Mouse (Mus musculus) CH12.LX (cell line): ENCODE measurements around the gene Fam102b. TPM values are rescaled to one million over a fixed set of nuclear protein-coding genes. Genes with fewer than 3 reads are reported as not detected.

ENCODE experiments used
- DNase-seq: peaks from one replicate; pipeline ENCODE4 v3.0.0-alpha.2; 2013; ENCODE audit errors: extremely low read depth
- H3K27ac ChIP-seq: 2 replicates; pipeline ENCODE4 v1.5.1; 2012; ENCODE audit warnings: low read depth, mild to moderate bottlenecking, control low read depth, moderate library complexity; ENCODE audit not compliant: insufficient read depth
- H3K27me3 ChIP-seq: replicated peaks from 2 replicates; pipeline ENCODE3; 2012; ENCODE audit warnings: inconsistent platforms
- H3K36me3 ChIP-seq, 2 experiments: replicated peaks in 1 of 2; 2 replicates each; pipeline versions ENCODE3 to v1.6.1; 2012; ENCODE audit warnings: inconsistent platforms in 1 of 2, low read length in 1 of 2, mild to moderate bottlenecking in 1 of 2, mixed read lengths in 1 of 2, moderate library complexity in 1 of 2; ENCODE audit not compliant: control insufficient read depth in 1 of 2, insufficient read depth in 1 of 2
- H3K4me1 ChIP-seq, 2 experiments: 2 replicates each; pipeline ENCODE4 v1.6.1; 2012; ENCODE audit warnings: inconsistent platforms in 1 of 2, moderate library complexity in 1 of 2; ENCODE audit not compliant: insufficient read depth in 2 of 2, control insufficient read depth in 1 of 2
- H3K4me2 ChIP-seq: 2 replicates; pipeline ENCODE4 v1.6.1; 2012; ENCODE audit warnings: low read depth, mild to moderate bottlenecking, control low read depth; ENCODE audit not compliant: poor library complexity, insufficient read depth, severe bottlenecking
- H3K4me3 ChIP-seq, 3 experiments: fragments of 150-350 bp in 1 of 3; sonication (generic) in 1 of 3; replicated peaks in 1 of 3; 2 replicates each; pipeline versions ENCODE3 to v1.5.1; 2011 to 2012; ENCODE audit warnings: low read depth in 2 of 3, low read length in 2 of 3, mild to moderate bottlenecking in 2 of 3, moderate library complexity in 2 of 3, control low read depth in 1 of 3, improper control_type of control experiment in 1 of 3, inconsistent platforms in 1 of 3, mixed read lengths in 1 of 3; ENCODE audit not compliant: poor library complexity in 1 of 3
- H3K79me2 ChIP-seq: replicated peaks from 2 replicates; pipeline ENCODE4 v1.6.1; 2012; ENCODE audit warnings: mild to moderate bottlenecking, moderate library complexity; ENCODE audit not compliant: control insufficient read depth, poor library complexity, insufficient read depth, severe bottlenecking; ENCODE audit errors: extremely low read depth
- H3K9ac ChIP-seq: 2 replicates; pipeline ENCODE4 v1.6.1; 2012; ENCODE audit warnings: low read depth, mild to moderate bottlenecking, control low read depth, moderate library complexity; ENCODE audit not compliant: insufficient read depth
- H3K9me3 ChIP-seq: replicated peaks from 2 replicates; pipeline ENCODE3; 2012; ENCODE audit warnings: low read length, inconsistent platforms, mixed read lengths
- BHLHE40 ChIP-seq: IDR thresholded peaks from 2 replicates; pipeline ENCODE4 v1.6.1; 2011; ENCODE audit warnings: mild to moderate bottlenecking, low read depth, low read length, improper control_type of control experiment
- CHD1 ChIP-seq: IDR thresholded peaks from 2 replicates; pipeline ENCODE4 v1.6.1; 2012; ENCODE audit warnings: low read depth, low read length, improper control_type of control experiment, inconsistent platforms
- CHD2 ChIP-seq: IDR thresholded peaks from 2 replicates; pipeline ENCODE4 v1.6.1; 2011; ENCODE audit warnings: low read length, improper control_type of control experiment
- CTCF ChIP-seq, 2 experiments: IDR thresholded peaks in 1 of 2; conservative IDR thresholded peaks in 1 of 2; 2 replicates each; pipeline ENCODE4 v1.5.1; 2011 to 2012; ENCODE audit warnings: low read depth in 2 of 2, low read length in 2 of 2, improper control_type of control experiment in 1 of 2, inconsistent platforms in 1 of 2, mild to moderate bottlenecking in 1 of 2, moderate library complexity in 1 of 2
- E2F4 ChIP-seq: IDR thresholded peaks from 2 replicates; pipeline ENCODE4 v1.6.1; 2011; ENCODE audit warnings: low read depth, low read length, improper control_type of control experiment; ENCODE audit not compliant: insufficient replicate concordance
- ELF1 ChIP-seq: IDR thresholded peaks from 2 replicates; pipeline ENCODE4 v1.6.1; 2014; ENCODE audit warnings: low read depth, mild to moderate bottlenecking, inconsistent platforms, low read length, improper control_type of control experiment
- EP300 ChIP-seq: IDR thresholded peaks from 2 replicates; pipeline ENCODE4 v1.6.1; 2011; ENCODE audit warnings: low read length, improper control_type of control experiment
- ETS1 ChIP-seq: conservative IDR thresholded peaks from 2 replicates; pipeline ENCODE4 v1.6.1; 2012; ENCODE audit warnings: low read depth, mild to moderate bottlenecking, inconsistent platforms, low read length, improper control_type of control experiment, moderate library complexity
- GABPA ChIP-seq: IDR thresholded peaks from 2 replicates; pipeline ENCODE4 v1.6.1; 2012; ENCODE audit warnings: low read depth, low read length, improper control_type of control experiment, inconsistent platforms; ENCODE audit not compliant: insufficient replicate concordance
- HCFC1 ChIP-seq: IDR thresholded peaks from 2 replicates; pipeline ENCODE4 v1.6.1; 2012; ENCODE audit warnings: low read depth, mild to moderate bottlenecking, inconsistent platforms, low read length, improper control_type of control experiment
- IRF4 ChIP-seq: IDR thresholded peaks from 2 replicates; pipeline ENCODE4 v1.6.1; 2014; ENCODE audit warnings: low read depth, mild to moderate bottlenecking, inconsistent platforms, low read length, improper control_type of control experiment
- JUN ChIP-seq: IDR thresholded peaks from 2 replicates; pipeline ENCODE4 v1.6.1; 2011; ENCODE audit warnings: low read depth, mild to moderate bottlenecking, low read length, improper control_type of control experiment, moderate library complexity; ENCODE audit not compliant: insufficient read depth
- JUND ChIP-seq: conservative IDR thresholded peaks from 2 replicates; pipeline ENCODE4 v1.6.1; 2011; ENCODE audit warnings: low read depth, low read length, improper control_type of control experiment
- KAT2A ChIP-seq: IDR thresholded peaks from 2 replicates; pipeline ENCODE4 v1.6.1; 2012; ENCODE audit warnings: low read length, improper control_type of control experiment, inconsistent platforms; ENCODE audit not compliant: insufficient replicate concordance
- MAFK ChIP-seq: IDR thresholded peaks from 2 replicates; pipeline ENCODE4 v1.6.1; 2011; ENCODE audit warnings: low read length, improper control_type of control experiment; ENCODE audit not compliant: insufficient replicate concordance
- MAX ChIP-seq: IDR thresholded peaks from 2 replicates; pipeline ENCODE4 v1.6.1; 2011; ENCODE audit warnings: low read length, improper control_type of control experiment
- MAZ ChIP-seq: IDR thresholded peaks from 2 replicates; pipeline ENCODE4 v1.6.1; 2012; ENCODE audit warnings: low read depth, mild to moderate bottlenecking, inconsistent platforms, low read length, improper control_type of control experiment, moderate library complexity
- MEF2A ChIP-seq: IDR thresholded peaks from 2 replicates; pipeline ENCODE4 v1.6.1; 2014; ENCODE audit warnings: low read depth, mild to moderate bottlenecking, inconsistent platforms, low read length, improper control_type of control experiment, borderline replicate concordance
- MXI1 ChIP-seq: IDR thresholded peaks from 2 replicates; pipeline ENCODE4 v1.6.1; 2011; ENCODE audit warnings: mild to moderate bottlenecking, low read depth, low read length, improper control_type of control experiment
- MYC ChIP-seq: IDR thresholded peaks from 2 replicates; pipeline ENCODE4 v1.6.1; 2011; ENCODE audit warnings: low read depth, mild to moderate bottlenecking, improper control_type of control experiment, low read length
- NELFE ChIP-seq: IDR thresholded peaks from 2 replicates; pipeline ENCODE4 v1.6.1; 2011; ENCODE audit warnings: low read depth, low read length, improper control_type of control experiment
- NRF1 ChIP-seq: IDR thresholded peaks from 2 replicates; pipeline ENCODE4 v1.6.1; 2014; ENCODE audit warnings: low read depth, mild to moderate bottlenecking, inconsistent platforms, low read length, improper control_type of control experiment, moderate library complexity
- PAX5 ChIP-seq: IDR thresholded peaks from 2 replicates; pipeline ENCODE4 v1.6.1; 2012; ENCODE audit warnings: low read length, inconsistent platforms, mixed read lengths
- POLR2A ChIP-seq: IDR thresholded peaks from 2 replicates; pipeline ENCODE4 v1.6.1; 2011; ENCODE audit warnings: low read depth, mild to moderate bottlenecking, improper control_type of control experiment, low read length
- POLR2AphosphoS2 ChIP-seq: IDR thresholded peaks from 2 replicates; pipeline ENCODE4 v1.6.1; 2011; ENCODE audit warnings: low read depth, low read length, improper control_type of control experiment
- RAD21 ChIP-seq: IDR thresholded peaks from 2 replicates; pipeline ENCODE4 v1.6.1; 2011; ENCODE audit warnings: low read depth, mild to moderate bottlenecking, low read length, improper control_type of control experiment, moderate library complexity
- RCOR1 ChIP-seq: conservative IDR thresholded peaks from 2 replicates; pipeline ENCODE4 v1.6.1; 2012; ENCODE audit warnings: low read depth, mild to moderate bottlenecking, inconsistent platforms, low read length, improper control_type of control experiment
- SIN3A ChIP-seq: IDR thresholded peaks from 2 replicates; pipeline ENCODE4 v1.6.1; 2012; ENCODE audit warnings: low read length, improper control_type of control experiment, inconsistent platforms
- SMC3 ChIP-seq: IDR thresholded peaks from 2 replicates; pipeline ENCODE4 v1.6.1; 2011; ENCODE audit warnings: low read depth, low read length, improper control_type of control experiment
- TBP ChIP-seq: conservative IDR thresholded peaks from 2 replicates; pipeline ENCODE4 v1.6.1; 2011; ENCODE audit warnings: low read depth, low read length, improper control_type of control experiment
- TCF12 ChIP-seq: IDR thresholded peaks from 2 replicates; pipeline ENCODE4 v1.6.1; 2014; ENCODE audit warnings: low read depth, mild to moderate bottlenecking, inconsistent platforms, low read length, improper control_type of control experiment
- UBTF ChIP-seq: IDR thresholded peaks from 2 replicates; pipeline ENCODE4 v1.6.1; 2012; ENCODE audit warnings: low read depth, mild to moderate bottlenecking, inconsistent platforms, low read length, improper control_type of control experiment, moderate library complexity
- USF1 ChIP-seq: IDR thresholded peaks from 2 replicates; pipeline ENCODE4 v1.6.1; 2014; ENCODE audit warnings: low read depth, mild to moderate bottlenecking, inconsistent platforms, low read length, improper control_type of control experiment
- USF2 ChIP-seq: conservative IDR thresholded peaks from 2 replicates; pipeline ENCODE4 v1.6.1; 2011; ENCODE audit warnings: low read depth, low read length, improper control_type of control experiment
- ZC3H11A ChIP-seq: IDR thresholded peaks from 2 replicates; pipeline ENCODE4 v1.6.1; 2012; ENCODE audit warnings: low read depth, mild to moderate bottlenecking, inconsistent platforms, low read length, improper control_type of control experiment
- ZKSCAN1 ChIP-seq: IDR thresholded peaks from 2 replicates; pipeline ENCODE4 v1.6.1; 2012; ENCODE audit warnings: low read depth, inconsistent platforms, low read length, improper control_type of control experiment, borderline replicate concordance
- ZMIZ1 ChIP-seq: IDR thresholded peaks from 2 replicates; pipeline ENCODE4 v1.6.1; 2012; ENCODE audit warnings: low read depth, mild to moderate bottlenecking, inconsistent platforms, low read length, improper control_type of control experiment
- ZNF384 ChIP-seq: IDR thresholded peaks from 2 replicates; pipeline ENCODE4 v1.6.1; 2012; ENCODE audit warnings: low read depth, low read length, improper control_type of control experiment, inconsistent platforms
- dilution Hi-C: fragments of 300-500 bp; cut with MboI; formaldehyde crosslinking; loops from 2 replicates; pipeline ENCODE4 v1.14.3; 2020; ENCODE audit warnings: low sequenced_read_pairs; ENCODE audit not compliant: extremely low pct_unique_long_range_greater_than_20kb, extremely low pct_ligation_motif_present
- in situ Hi-C: fragments of 300-500 bp; cut with MboI; formaldehyde crosslinking; loops from 3 replicates; pipeline ENCODE4 v1.14.3; 2019; ENCODE audit warnings: low sequenced_read_pairs, low pct_ligation_motif_present, low pct_unique_long_range_greater_than_20kb, mixed read lengths
- polyA plus RNA-seq: library from polyadenylated mRNA; unstranded; fragments of >175 nt; gene quantifications from 2 replicates; pipeline ENCODE4 v1.2.1, GENCODE M21; 2012; ENCODE audit warnings: low read depth; ENCODE audit not compliant: insufficient read length
- total RNA-seq, 2 experiments: library from RNA; depleted of rRNA; stranded (reverse); fragments of 300-350 nt in 1 of 2; fragments of >200 nt in 1 of 2; gene quantifications; 2 replicates each; pipeline ENCODE4 v1.2.3; 2012 to 2014

Gene Fam102b
- total RNA-seq (2012; rRNA removed) (2.6 and 2.8 TPM in 2 replicates), total RNA-seq (2014; rRNA removed) (6.2 and 7.1 TPM in 2 replicates), polyA plus RNA-seq (3.6 and 4.3 TPM in 2 replicates)

DNA sequence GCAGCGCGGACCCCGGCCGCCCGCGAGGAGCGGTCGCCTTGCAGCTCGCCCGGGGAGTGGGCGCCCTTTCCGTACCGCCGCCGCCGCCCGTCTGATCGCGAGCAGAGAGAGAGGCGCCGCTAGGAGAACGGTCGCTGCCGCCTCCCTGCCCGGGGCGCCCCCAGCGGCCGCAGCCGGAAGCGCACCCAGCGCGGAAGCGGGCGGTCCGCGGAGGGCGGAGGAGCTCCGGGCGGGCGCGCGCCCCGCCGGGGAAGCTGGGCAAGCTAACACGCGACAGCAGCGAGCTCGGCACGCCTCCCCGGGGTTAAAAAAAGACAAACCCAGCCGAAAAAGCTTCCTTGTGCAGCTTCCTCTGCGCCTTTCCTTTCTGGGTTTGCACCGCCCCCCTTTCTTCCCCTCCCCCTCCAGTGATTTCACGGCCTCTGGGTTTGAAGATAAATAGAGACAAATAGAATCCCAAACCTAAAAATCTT, at the start of gene Fam102b:
TSS of gene Fam102b (minus strand) at position 93 of the 473 bp plus-strand sequence.
- peak; percentile 89 for DNase-seq
- Histone ChIP-seq H3K36me3 (peaks cover 0 to 5% of the 10 kb centered on the region in 2 experiments), H3K4me2 (peak within 1 kb of the TSS; percentile 76), H3K27ac (no peak within 1 kb of the TSS), H3K9ac (peak within 1 kb of the TSS; percentile 63), H3K4me3 (peak within 1 kb of the TSS; percentile 45 to 58 (median 54)), H3K27me3 (no peaks in the 10 kb centered on the region), H3K4me1 (peaks cover 0 to 20% of the 10 kb centered on the region in 2 experiments; a peak in 2 of 4 replicates), H3K9me3 (no peaks in the 10 kb centered on the region), H3K79me2 (no peaks in the 10 kb centered on the region)
- dilution Hi-C loops (no loop called here), in situ Hi-C loops (no loop called here)
- peak; percentile 87 for TF ChIP-seq MEF2A
- TF ChIP-seq MAFK = no peak
- TF ChIP-seq ETS1 = no peak; the same call in 1 of the 2 replicates
- peak; percentile 68 for TF ChIP-seq ZNF384
- TF ChIP-seq RAD21 = no peak; the same call in none of the 2 replicates
- TF ChIP-seq ELF1 = peak; percentile 91
- no peak for TF ChIP-seq PAX5
- TF ChIP-seq ZC3H11A = no peak
- peak; percentile 53; the same call in 1 of the 2 replicates for TF ChIP-seq TCF12
- peak; percentile 58; the same call in 1 of the 2 replicates for TF ChIP-seq MAX
- TF ChIP-seq CHD1 = 0 out of 2 replicates have a peak, but pooled peaks have one; percentile 22
- TF ChIP-seq ZKSCAN1 = no peak
- peak; percentile 47 for TF ChIP-seq NRF1
- peak; percentile 30; the same call in 1 of the 2 replicates for TF ChIP-seq IRF4
- TF ChIP-seq MAZ = no peak; the same call in 1 of the 2 replicates
- no peak for TF ChIP-seq JUND
- peak; percentile 86 for TF ChIP-seq MXI1
- peak; percentile 74; the same call in 1 of the 2 replicates for TF ChIP-seq CHD2
- TF ChIP-seq KAT2A = no peak
- TF ChIP-seq HCFC1 = no peak; the same call in 1 of the 2 replicates
- TF ChIP-seq MYC = peak; percentile 65; the same call in 1 of the 2 replicates
- TF ChIP-seq UBTF = peak; percentile 83; the same call in 1 of the 2 replicates
- TF ChIP-seq ZMIZ1 = 0 out of 2 replicates have a peak, but pooled peaks have one; percentile 45
- peak in 1 of 2 experiments; percentile 83; a peak in 2 of 4 replicates for TF ChIP-seq CTCF (conservative IDR thresholded peaks at IDR 0.05 in 1 of 2, IDR thresholded peaks at IDR 0.05 in 1 of 2; ENCODE audit: low read depth in 2 of 2, low read length in 2 of 2)
- no peak for TF ChIP-seq JUN
- TF ChIP-seq RCOR1 = no peak
- TF ChIP-seq USF2 = no peak
- 0 out of 2 replicates have a peak, but pooled peaks have one; percentile 23 for TF ChIP-seq TBP
- TF ChIP-seq SMC3 = no peak
- no peak for TF ChIP-seq EP300
- 0 out of 2 replicates have a peak, but pooled peaks have one; percentile 52 for TF ChIP-seq NELFE
- peak; percentile 97 for TF ChIP-seq BHLHE40
- TF ChIP-seq USF1 = no peak
- TF ChIP-seq GABPA = no peak
- no peak for TF ChIP-seq POLR2A
- no peak for TF ChIP-seq POLR2AphosphoS2
- no peak for TF ChIP-seq E2F4
- peak; percentile 48; the same call in 1 of the 2 replicates for TF ChIP-seq SIN3A
